Mouse (Mus musculus): ENCODE data around the gene Tead1. TPM values are rescaled to one million over a fixed set of nuclear protein-coding genes. Genes with fewer than 3 reads are reported as not detected.

Tead1 gene
- polyA plus RNA-seq, 1 experiment: 2.1 TPM

GRCm38 (mm10) chr7:112779636-112780035 lies 100.5 kb downstream of the Tead1 start:
- Histone ChIP-seq H3K36me3 (ENCODE audit: control insufficient read depth, insufficient read depth, low read length) (no peaks in the 10 kb centered on the region), H3K27ac (ENCODE audit: control insufficient read depth, insufficient read depth, low read depth, low read length) (no peak overlapping the region), H3K27me3 (ENCODE audit: control insufficient read depth, insufficient read depth, low read length) (no peaks in the 10 kb centered on the region), H3K4me3 (ENCODE audit: control insufficient read depth, low read depth, low read length) (no peak overlapping the region), H3K4me1 (ENCODE audit: control insufficient read depth, insufficient read depth, low read length) (no peaks in the 10 kb centered on the region)
- no peak for TF ChIP-seq CTCF (IDR thresholded peaks at IDR 0.05; ENCODE audit: control insufficient read depth, insufficient read depth, insufficient replicate concordance, low read depth, low read length)
- no peak for TF ChIP-seq POLR2A (IDR thresholded peaks at IDR 0.05; ENCODE audit: control insufficient read depth, low read depth, low read length)

- H3K27ac ChIP-seq (ENCODE audit: control insufficient read depth, insufficient read depth, low read depth, low read length): no peak overlapping the region
- H3K4me1 ChIP-seq (ENCODE audit: control insufficient read depth, insufficient read depth, low read length): no peaks in the 10 kb centered on the region
- no peak overlapping the region for H3K4me3 ChIP-seq (ENCODE audit: control insufficient read depth, low read depth, low read length)
- H3K27me3 ChIP-seq (ENCODE audit: control insufficient read depth, insufficient read depth, low read length): no peaks in the 10 kb centered on the region
- TF ChIP-seq POLR2A (IDR thresholded peaks at IDR 0.05; ENCODE audit: control insufficient read depth, low read depth, low read length) (no peak), CTCF (IDR thresholded peaks at IDR 0.05; ENCODE audit: control insufficient read depth, insufficient read depth, insufficient replicate concordance, low read depth, low read length) (no peak)
- no peaks in the 10 kb centered on the region for H3K36me3 ChIP-seq (ENCODE audit: control insufficient read depth, insufficient read depth, low read length)
Measured at GRCm38 (mm10) chr7:112780910-112781309, 101.8 kb downstream of the Tead1 start.

GRCm38 (mm10) chr7:112781987-112782386 lies 102.9 kb downstream of the Tead1 start:
- Histone ChIP-seq H3K36me3 (ENCODE audit: control insufficient read depth, insufficient read depth, low read length) (no peaks in the 10 kb centered on the region), H3K4me1 (ENCODE audit: control insufficient read depth, insufficient read depth, low read length) (no peaks in the 10 kb centered on the region), H3K27ac (ENCODE audit: control insufficient read depth, insufficient read depth, low read depth, low read length) (no peak overlapping the region), H3K4me3 (ENCODE audit: control insufficient read depth, low read depth, low read length) (no peak overlapping the region), H3K27me3 (ENCODE audit: control insufficient read depth, insufficient read depth, low read length) (no peaks in the 10 kb centered on the region)
- no peak for TF ChIP-seq CTCF (IDR thresholded peaks at IDR 0.05; ENCODE audit: control insufficient read depth, insufficient read depth, insufficient replicate concordance, low read depth, low read length)
- TF ChIP-seq POLR2A (IDR thresholded peaks at IDR 0.05; ENCODE audit: control insufficient read depth, low read depth, low read length): no peak

GRCm38 (mm10) chr7:112784278-112784677 lies 105.2 kb downstream of the Tead1 start:
- no peaks in the 10 kb centered on the region for H3K27me3 ChIP-seq (ENCODE audit: control insufficient read depth, insufficient read depth, low read length)
- no peak overlapping the region for H3K4me3 ChIP-seq (ENCODE audit: control insufficient read depth, low read depth, low read length)
- H3K4me1 ChIP-seq (ENCODE audit: control insufficient read depth, insufficient read depth, low read length): no peaks in the 10 kb centered on the region
- H3K36me3 ChIP-seq (ENCODE audit: control insufficient read depth, insufficient read depth, low read length): no peaks in the 10 kb centered on the region
- no peak for TF ChIP-seq CTCF (IDR thresholded peaks at IDR 0.05; ENCODE audit: control insufficient read depth, insufficient read depth, insufficient replicate concordance, low read depth, low read length)
- TF ChIP-seq POLR2A (IDR thresholded peaks at IDR 0.05; ENCODE audit: control insufficient read depth, low read depth, low read length): no peak
- H3K27ac ChIP-seq (ENCODE audit: control insufficient read depth, insufficient read depth, low read depth, low read length): no peak overlapping the region

GRCm38 (mm10) chr7:112785271-112785670 lies 106.2 kb downstream of the Tead1 start:
- H3K4me1 ChIP-seq (ENCODE audit: control insufficient read depth, insufficient read depth, low read length): no peaks in the 10 kb centered on the region
- no peak for TF ChIP-seq POLR2A (IDR thresholded peaks at IDR 0.05; ENCODE audit: control insufficient read depth, low read depth, low read length)
- TF ChIP-seq CTCF (IDR thresholded peaks at IDR 0.05; ENCODE audit: control insufficient read depth, insufficient read depth, insufficient replicate concordance, low read depth, low read length): no peak
- no peaks in the 10 kb centered on the region for H3K36me3 ChIP-seq (ENCODE audit: control insufficient read depth, insufficient read depth, low read length)
- no peak overlapping the region for H3K27ac ChIP-seq (ENCODE audit: control insufficient read depth, insufficient read depth, low read depth, low read length)
- no peak overlapping the region for H3K4me3 ChIP-seq (ENCODE audit: control insufficient read depth, low read depth, low read length)
- no peaks in the 10 kb centered on the region for H3K27me3 ChIP-seq (ENCODE audit: control insufficient read depth, insufficient read depth, low read length)

- Histone ChIP-seq H3K4me3 (ENCODE audit: control insufficient read depth, low read depth, low read length) (no peak overlapping the region), H3K4me1 (ENCODE audit: control insufficient read depth, insufficient read depth, low read length) (no peaks in the 10 kb centered on the region), H3K27me3 (ENCODE audit: control insufficient read depth, insufficient read depth, low read length) (no peaks in the 10 kb centered on the region), H3K36me3 (ENCODE audit: control insufficient read depth, insufficient read depth, low read length) (no peaks in the 10 kb centered on the region), H3K27ac (ENCODE audit: control insufficient read depth, insufficient read depth, low read depth, low read length) (no peak overlapping the region)
- no peak for TF ChIP-seq CTCF (IDR thresholded peaks at IDR 0.05; ENCODE audit: control insufficient read depth, insufficient read depth, insufficient replicate concordance, low read depth, low read length)
- TF ChIP-seq POLR2A (IDR thresholded peaks at IDR 0.05; ENCODE audit: control insufficient read depth, low read depth, low read length): no peak
Measured at GRCm38 (mm10) chr7:112786556-112787225, 107.6 kb downstream of the Tead1 start.

- H3K36me3 ChIP-seq (ENCODE audit: control insufficient read depth, insufficient read depth, low read length): no peaks in the 10 kb centered on the region
- no peaks in the 10 kb centered on the region for H3K4me1 ChIP-seq (ENCODE audit: control insufficient read depth, insufficient read depth, low read length)
- no peaks in the 10 kb centered on the region for H3K27me3 ChIP-seq (ENCODE audit: control insufficient read depth, insufficient read depth, low read length)
- H3K27ac ChIP-seq (ENCODE audit: control insufficient read depth, insufficient read depth, low read depth, low read length): no peak overlapping the region
- no peak for TF ChIP-seq POLR2A (IDR thresholded peaks at IDR 0.05; ENCODE audit: control insufficient read depth, low read depth, low read length)
- no peak for TF ChIP-seq CTCF (IDR thresholded peaks at IDR 0.05; ENCODE audit: control insufficient read depth, insufficient read depth, insufficient replicate concordance, low read depth, low read length)
- no peak overlapping the region for H3K4me3 ChIP-seq (ENCODE audit: control insufficient read depth, low read depth, low read length)
Measured at GRCm38 (mm10) chr7:112787281-112787680, 108.2 kb downstream of the Tead1 start.

Measured in testis, adult 2 months (tissue).